ENCODE assay signal across 9 mouse cellular contexts in the genomic region with DNA sequence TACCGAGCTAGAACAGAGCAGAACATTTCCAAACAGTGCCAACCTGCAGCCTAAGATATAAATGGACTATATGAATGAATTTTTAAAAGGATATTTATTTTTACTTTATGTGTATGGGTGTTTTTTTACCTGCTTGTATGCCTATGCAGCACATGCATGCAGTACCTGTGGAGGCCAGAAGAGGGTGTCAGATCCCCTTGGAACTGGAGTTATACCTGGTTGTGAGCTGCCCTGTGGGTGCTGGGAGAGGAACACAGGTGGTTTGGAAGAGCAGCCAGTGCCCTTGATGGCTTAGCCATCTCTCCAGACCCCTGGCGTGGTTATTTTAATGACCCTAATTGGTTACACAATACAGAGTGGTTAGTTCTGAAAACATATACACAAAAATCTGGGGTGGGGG.
DNase-seq lines count a peak whose midpoint lies in the region; ATAC-seq and TF ChIP-seq lines count a peak whose summit lies in the region.
"Had no signal": no experiment of that assay in that cellular context is flagged by ENCODE, and none has a peak within 500 bp of the region (broad histone marks: within the 10 kb centered on the region; RNA-seq: fewer than 3 reads in every experiment).

No protein-coding gene starts in this region.

- DNase-seq in midbrain, postnatal 0 days (ENCODE audit: low spot score), result no peak
- no peak for DNase-seq in midbrain, embryonic 14.5 days
- DNase-seq in WW6 (ENCODE audit: low read depth, low spot score), result peak; percentile 55
- DNase-seq in thymus, postnatal 36 days, result peak; percentile 21 to 26
- DNase-seq in yolk sac, embryonic 10.5 days (ENCODE audit: low spot score), result no peak

- TF ChIP-seq CTCF in intestine, postnatal 0 days (IDR thresholded peaks at IDR 0.05; ENCODE audit: low read depth), result peak; percentile 65
- peak; percentile 48 for TF ChIP-seq CTCF in midbrain, postnatal 0 days (IDR thresholded peaks at IDR 0.05)

- H3K9me3 ChIP-seq in intestine, postnatal 0 days (ENCODE audit: control insufficient read depth), result no peaks in the 10 kb centered on the region
- H3K9me3 ChIP-seq in intestine, embryonic 16.5 days (ENCODE audit: control insufficient read depth, low read length), result no peaks in the 10 kb centered on the region
- no peaks in the 10 kb centered on the region for H3K9me3 ChIP-seq in midbrain, postnatal 0 days (ENCODE audit: low read length)
- no peaks in the 10 kb centered on the region for H3K9me3 ChIP-seq in midbrain, embryonic 14.5 days (ENCODE audit: control insufficient read depth, low read length)
- no peaks in the 10 kb centered on the region for H3K9me3 ChIP-seq in midbrain, embryonic 15.5 days
- H3K9me3 ChIP-seq: embryonic facial prominence, embryonic 15.5 days had no signal

- H3K4me2 ChIP-seq in intestine, postnatal 0 days (replicated peaks; ENCODE audit: low read depth), result no peak overlapping the region
- H3K4me2 ChIP-seq in intestine, embryonic 16.5 days (ENCODE audit: low read depth, low read length), result no peak overlapping the region
- H3K4me2 ChIP-seq in midbrain, postnatal 0 days (ENCODE audit: low read depth, low read length, poor library complexity, severe bottlenecking), result no peak overlapping the region
- H3K4me2 ChIP-seq in midbrain, embryonic 14.5 days (ENCODE audit: low read length), result no peak overlapping the region
- no peak overlapping the region for H3K4me2 ChIP-seq in midbrain, embryonic 15.5 days
- H3K4me2 ChIP-seq: embryonic facial prominence, embryonic 15.5 days had no signal

- no peaks in the 10 kb centered on the region for H3K36me3 ChIP-seq in intestine, postnatal 0 days (ENCODE audit: control insufficient read depth, insufficient read depth)
- no peaks in the 10 kb centered on the region for H3K36me3 ChIP-seq in intestine, embryonic 16.5 days (ENCODE audit: control insufficient read depth, insufficient read depth, low read length)
- H3K36me3 ChIP-seq in midbrain, postnatal 0 days (ENCODE audit: insufficient read depth, low read length), result no peaks in the 10 kb centered on the region
- H3K36me3 ChIP-seq in midbrain, embryonic 14.5 days (ENCODE audit: control insufficient read depth, insufficient read depth, low read length), result no peaks in the 10 kb centered on the region
- no peaks in the 10 kb centered on the region for H3K36me3 ChIP-seq in midbrain, embryonic 15.5 days (replicated peaks)
- H3K36me3 ChIP-seq: embryonic facial prominence, embryonic 15.5 days had no signal

- H3K9ac ChIP-seq in intestine, postnatal 0 days (ENCODE audit: low read depth, low read length), result no peak overlapping the region
- H3K9ac ChIP-seq in intestine, embryonic 16.5 days (ENCODE audit: low read depth, low read length), result no peak overlapping the region
- H3K9ac ChIP-seq in midbrain, postnatal 0 days (replicated peaks; ENCODE audit: low read length, poor library complexity, severe bottlenecking), result no peak overlapping the region
- H3K9ac ChIP-seq in midbrain, embryonic 14.5 days (replicated peaks; ENCODE audit: low read length), result no peak overlapping the region
- H3K9ac ChIP-seq in midbrain, embryonic 15.5 days, result no peak overlapping the region
- H3K9ac ChIP-seq: embryonic facial prominence, embryonic 15.5 days had no signal

- 100% methylated on average over 2 of the region's 2 CpGs for WGBS in intestine, postnatal 0 days
- WGBS in intestine, embryonic 16.5 days, result 89% methylated on average over 2 of the region's 2 CpGs
- 94% methylated on average over 2 of the region's 2 CpGs for WGBS in midbrain, postnatal 0 days
- WGBS in midbrain, embryonic 14.5 days, result 94% methylated on average over 2 of the region's 2 CpGs
- 89% methylated on average over 2 of the region's 2 CpGs for WGBS in midbrain, embryonic 15.5 days

- no peak overlapping the region for H3K27ac ChIP-seq in intestine, postnatal 0 days (ENCODE audit: low read depth, low read length)
- H3K27ac ChIP-seq in intestine, embryonic 16.5 days (ENCODE audit: low read length), result no peak overlapping the region
- no peak overlapping the region for H3K27ac ChIP-seq in midbrain, postnatal 0 days (ENCODE audit: low read depth, low read length)
- no peak overlapping the region for H3K27ac ChIP-seq in midbrain, embryonic 14.5 days (replicated peaks; ENCODE audit: low read depth, low read length)
- no peak overlapping the region for H3K27ac ChIP-seq in midbrain, embryonic 15.5 days
- H3K27ac ChIP-seq: embryonic facial prominence, embryonic 15.5 days had no signal

- no peaks in the 10 kb centered on the region for H3K4me1 ChIP-seq in intestine, postnatal 0 days (replicated peaks; ENCODE audit: control insufficient read depth, insufficient read depth, low read length)
- peaks cover 2% of the 10 kb centered on the region; the same call in 1 of the 2 replicates for H3K4me1 ChIP-seq in intestine, embryonic 16.5 days (ENCODE audit: control insufficient read depth, insufficient read depth, low read length)
- no peaks in the 10 kb centered on the region for H3K4me1 ChIP-seq in midbrain, postnatal 0 days (ENCODE audit: insufficient read depth, low read length)
- no peaks in the 10 kb centered on the region for H3K4me1 ChIP-seq in midbrain, embryonic 14.5 days (ENCODE audit: control insufficient read depth, insufficient read depth, low read length)
- H3K4me1 ChIP-seq in midbrain, embryonic 15.5 days, result no peaks in the 10 kb centered on the region
- H3K4me1 ChIP-seq: embryonic facial prominence, embryonic 15.5 days had no signal

- no peak overlapping the region for H3K4me3 ChIP-seq in intestine, postnatal 0 days (ENCODE audit: low read depth, low read length)
- H3K4me3 ChIP-seq in intestine, embryonic 16.5 days (ENCODE audit: low read length), result no peak overlapping the region
- H3K4me3 ChIP-seq in midbrain, postnatal 0 days (ENCODE audit: low read depth, low read length), result no peak overlapping the region
- H3K4me3 ChIP-seq in midbrain, embryonic 14.5 days (replicated peaks; ENCODE audit: low read depth, low read length), result no peak overlapping the region
- no peak overlapping the region for H3K4me3 ChIP-seq in midbrain, embryonic 15.5 days
- H3K4me3 ChIP-seq: embryonic facial prominence, embryonic 15.5 days had no signal

- no peaks in the 10 kb centered on the region for H3K27me3 ChIP-seq in intestine, postnatal 0 days (replicated peaks; ENCODE audit: control insufficient read depth, insufficient read depth, low read length)
- H3K27me3 ChIP-seq in intestine, embryonic 16.5 days (replicated peaks; ENCODE audit: control insufficient read depth, insufficient read depth, low read length), result no peaks in the 10 kb centered on the region
- H3K27me3 ChIP-seq in midbrain, postnatal 0 days (ENCODE audit: insufficient read depth, low read length), result no peaks in the 10 kb centered on the region
- no peaks in the 10 kb centered on the region for H3K27me3 ChIP-seq in midbrain, embryonic 14.5 days (ENCODE audit: control insufficient read depth, insufficient read depth, low read length)
- H3K27me3 ChIP-seq in midbrain, embryonic 15.5 days (replicated peaks), result no peaks in the 10 kb centered on the region
- H3K27me3 ChIP-seq: embryonic facial prominence, embryonic 15.5 days had no signal

- no peak for ATAC-seq in intestine, postnatal 0 days
- ATAC-seq in intestine, embryonic 16.5 days, result no peak
- ATAC-seq in midbrain, postnatal 0 days (ENCODE audit: low FRiP score), result no peak
- ATAC-seq in midbrain, embryonic 14.5 days (ENCODE audit: low FRiP score, low TSS enrichment), result no peak
- no peak for ATAC-seq in midbrain, embryonic 15.5 days (replicated peaks)

Comparison
In these comparisons a context has a peak if more than half of its experiments do, and no peak if none do; other contexts are left out.
1. DNase-seq: peak in WW6 (single experiment) and thymus, postnatal 36 days (2 of 2); none in midbrain, postnatal 0 days (single experiment), midbrain, embryonic 14.5 days (single experiment) and yolk sac, embryonic 10.5 days (single experiment).